Mouse (Mus musculus): ENCODE measurements around the gene Bcl2l14. TPM values are rescaled to one million over a fixed set of nuclear protein-coding genes. Genes with fewer than 3 reads are reported as not detected.

Gene Bcl2l14
- polyA plus RNA-seq, 1 experiment, result 1.1 TPM

DNA sequence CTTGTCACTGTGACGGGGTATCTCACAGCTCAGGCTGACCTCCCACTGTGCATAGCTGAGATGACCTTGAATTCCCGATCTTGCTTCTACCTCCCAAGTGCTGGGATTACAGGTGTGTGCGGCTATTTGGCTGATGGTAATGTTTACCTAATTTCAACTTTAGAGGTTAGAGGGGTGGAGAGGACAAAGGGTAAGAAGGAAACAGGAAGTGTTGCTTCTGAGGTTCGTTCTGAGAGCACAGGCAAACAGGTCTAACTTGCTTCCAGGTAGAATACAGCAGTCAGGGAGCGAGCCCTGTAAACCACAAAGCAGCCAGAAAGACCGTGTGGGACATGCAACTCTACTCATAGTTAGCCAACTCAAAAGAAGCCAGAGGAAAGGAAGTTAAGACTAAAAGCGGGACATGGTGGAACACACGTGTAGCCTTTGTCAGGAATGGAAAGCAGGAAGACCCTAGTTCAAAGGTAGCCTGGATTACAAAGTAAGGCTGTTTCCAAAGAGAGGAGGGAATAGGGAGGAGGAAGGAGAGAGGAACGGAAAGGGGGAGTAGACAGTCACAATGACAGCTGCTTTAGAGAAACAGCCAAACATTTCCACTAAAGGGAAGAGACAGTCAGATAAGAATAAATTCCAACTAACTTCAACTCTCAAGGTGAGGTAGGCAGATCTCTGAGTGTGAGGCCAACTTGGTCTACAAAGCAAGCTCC lies 47.2 kb downstream of the Bcl2l14 start:
- DNase-seq (ENCODE audit: low read depth), result no peak

DNA sequence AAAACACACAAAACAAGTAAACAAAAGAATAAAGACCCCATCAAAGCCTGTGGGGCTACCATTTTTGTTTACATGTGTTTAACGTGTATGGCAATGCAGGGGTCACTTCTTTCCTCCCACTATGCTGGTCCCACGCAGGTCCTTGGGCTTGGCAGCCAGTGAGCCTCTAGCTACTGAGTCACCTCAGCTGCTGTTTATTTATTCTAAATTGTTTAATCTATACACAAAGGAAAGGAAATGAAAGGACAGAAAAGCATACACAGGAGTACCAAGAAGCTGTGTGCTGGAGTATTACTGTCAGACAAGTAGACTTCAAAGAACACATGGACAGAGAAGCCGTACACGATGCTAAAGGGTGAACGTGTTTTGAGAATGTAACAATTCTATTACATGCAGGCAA lies 47.8 kb downstream of the Bcl2l14 start:
- no peak for DNase-seq (ENCODE audit: low read depth)

DNA sequence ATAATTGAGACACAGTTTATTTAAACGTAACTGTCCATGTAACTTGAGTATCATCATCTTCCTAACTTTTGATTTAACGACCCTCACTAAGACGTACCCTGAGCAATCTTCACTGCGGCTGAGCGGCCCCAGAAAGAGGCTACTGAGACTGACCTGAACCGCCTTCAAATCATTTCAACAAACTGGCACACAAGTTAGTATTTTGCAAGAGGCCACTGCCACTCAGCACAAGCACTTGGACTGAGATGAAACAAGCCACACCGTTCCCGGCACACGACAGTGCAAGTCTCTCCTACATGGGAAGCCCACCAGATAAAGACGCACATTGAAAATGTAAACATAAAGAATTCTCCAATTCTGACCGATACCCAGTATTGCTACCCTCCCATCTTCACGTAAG lies 52.3 kb downstream of the Bcl2l14 start:
- no peak for DNase-seq (ENCODE audit: low read depth)

DNA sequence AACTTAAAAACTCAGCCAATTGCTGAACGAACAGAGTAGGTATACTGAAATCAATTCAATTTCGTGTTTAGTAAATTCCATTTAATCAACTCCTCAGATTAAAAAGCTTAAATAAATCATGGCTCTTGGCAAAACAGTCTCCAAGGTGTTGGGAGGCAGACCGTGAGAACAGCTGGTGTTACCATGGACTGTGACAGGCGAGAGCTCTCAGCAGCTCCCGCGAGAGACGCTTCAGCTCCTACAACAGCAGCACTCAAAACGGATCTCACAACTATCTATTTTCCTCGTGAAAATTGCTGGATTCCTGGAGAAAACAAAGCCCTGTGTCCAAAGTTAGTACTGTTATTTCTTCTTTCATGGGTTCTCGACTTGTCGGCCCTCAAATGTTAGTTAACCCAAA lies 53.8 kb downstream of the Bcl2l14 start:
- no peak for DNase-seq (ENCODE audit: low read depth)

DNA sequence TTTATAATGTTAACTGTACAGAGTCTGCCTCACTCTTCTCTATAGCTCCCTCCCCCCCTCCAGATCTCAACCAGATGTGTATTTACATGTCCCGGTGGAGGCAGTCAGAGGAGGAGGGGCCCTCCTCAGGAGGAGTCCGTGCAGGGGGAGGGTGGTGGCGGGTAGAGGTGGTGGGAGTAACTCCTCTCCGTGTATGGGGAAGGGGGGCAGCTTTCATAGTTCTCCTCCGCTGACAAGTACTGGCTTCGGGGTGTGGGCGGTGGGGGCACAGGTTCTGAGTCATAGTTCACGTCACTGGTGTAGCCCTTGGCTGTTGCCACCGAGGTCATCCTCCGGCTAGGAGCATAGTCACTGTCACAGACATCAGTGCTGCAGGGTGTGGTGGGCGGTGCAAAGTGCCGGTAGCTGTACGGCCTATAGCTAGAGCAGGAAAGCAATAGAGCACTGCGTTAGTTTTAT lies 54.6 kb downstream of the Bcl2l14 start:
- DNase-seq (ENCODE audit: low read depth), result no peak

DNA sequence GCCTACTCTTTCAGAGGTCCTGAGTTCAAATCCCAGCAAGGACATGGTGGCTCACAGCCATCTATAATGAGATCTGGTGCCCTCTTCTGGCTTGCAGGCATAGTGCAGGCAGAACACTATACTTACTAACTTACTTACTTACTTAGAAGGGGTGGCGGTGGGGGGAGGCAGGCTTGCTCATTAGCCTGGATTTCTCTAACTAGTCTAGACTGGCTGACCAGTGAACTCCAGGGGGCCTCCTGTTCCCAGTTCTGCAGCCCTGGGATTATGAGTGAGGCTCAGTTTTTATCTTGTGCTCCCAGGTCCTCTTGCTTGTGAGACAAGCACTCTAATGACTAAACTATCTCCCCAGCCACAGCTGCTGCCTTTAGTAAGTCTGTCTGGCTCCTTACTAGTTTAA lies 58.0 kb downstream of the Bcl2l14 start:
- DNase-seq (ENCODE audit: low read depth), result no peak

DNA sequence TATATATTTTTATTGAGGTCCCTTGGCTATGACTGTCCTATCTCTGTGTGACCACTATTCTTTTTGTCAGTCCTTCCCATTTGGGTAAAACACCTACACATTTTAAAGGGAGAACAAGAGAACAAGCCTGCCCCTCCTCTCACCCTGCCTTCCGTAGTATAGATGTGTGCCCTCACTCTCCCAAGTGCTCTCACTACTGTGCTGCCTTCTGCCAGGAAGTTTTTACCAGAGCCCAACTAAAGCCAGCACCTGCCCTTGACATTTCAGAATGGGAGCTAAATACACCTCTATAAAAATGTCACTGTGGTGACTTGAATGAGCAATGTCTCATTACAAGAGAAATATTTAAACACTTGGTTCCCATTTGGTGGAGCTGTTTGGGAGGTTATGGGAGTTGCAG lies 62.3 kb downstream of the Bcl2l14 start:
- no peak for DNase-seq (ENCODE audit: low read depth)

DNA sequence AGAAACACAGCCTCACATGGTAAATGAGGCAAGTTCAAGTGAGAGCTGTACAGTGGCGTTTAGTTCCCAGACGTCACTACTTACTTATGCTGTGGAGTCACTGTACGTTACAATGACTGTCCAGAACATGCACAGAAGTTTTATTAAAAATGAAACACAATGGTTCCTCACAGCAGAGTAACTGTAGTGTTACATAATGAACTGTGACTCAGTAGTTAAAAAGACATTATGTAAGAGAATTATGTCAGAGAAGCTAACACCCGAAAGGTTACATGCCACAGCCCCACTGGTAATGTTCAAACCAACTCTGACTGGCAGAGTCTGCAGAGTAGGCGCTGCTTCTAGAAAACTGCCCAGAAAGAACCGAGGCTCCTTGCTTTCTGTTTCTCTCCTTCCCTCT lies 65.1 kb downstream of the Bcl2l14 start:
- DNase-seq (ENCODE audit: low read depth), result no peak

DNA sequence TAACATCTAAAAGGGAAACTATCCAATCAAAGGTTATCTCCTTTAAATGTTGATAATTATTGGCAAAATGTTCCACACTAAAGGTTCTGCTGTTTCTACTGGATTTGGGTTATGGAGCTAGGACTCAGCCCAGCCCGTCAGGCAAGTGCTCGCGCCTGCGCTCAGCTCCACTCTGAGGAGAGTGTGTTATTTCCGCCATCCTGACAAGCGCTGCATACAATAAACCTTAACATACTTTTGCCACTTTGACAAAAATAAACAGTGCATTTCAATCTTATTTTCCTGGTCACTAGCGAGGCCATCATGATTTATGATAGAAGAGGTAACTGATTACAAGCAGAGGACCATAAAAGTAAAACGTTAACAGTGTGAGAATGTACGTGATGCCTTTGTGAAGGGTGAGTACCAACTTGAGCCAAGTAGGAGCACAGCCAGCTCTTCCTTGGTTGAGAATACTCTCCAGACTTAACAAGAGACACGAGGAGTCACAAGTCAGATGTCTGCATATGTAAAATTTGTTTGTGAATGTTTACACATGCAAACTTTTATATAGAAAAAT lies 70.6 kb downstream of the Bcl2l14 start:
- DNase-seq (ENCODE audit: low read depth), result no peak

DNA sequence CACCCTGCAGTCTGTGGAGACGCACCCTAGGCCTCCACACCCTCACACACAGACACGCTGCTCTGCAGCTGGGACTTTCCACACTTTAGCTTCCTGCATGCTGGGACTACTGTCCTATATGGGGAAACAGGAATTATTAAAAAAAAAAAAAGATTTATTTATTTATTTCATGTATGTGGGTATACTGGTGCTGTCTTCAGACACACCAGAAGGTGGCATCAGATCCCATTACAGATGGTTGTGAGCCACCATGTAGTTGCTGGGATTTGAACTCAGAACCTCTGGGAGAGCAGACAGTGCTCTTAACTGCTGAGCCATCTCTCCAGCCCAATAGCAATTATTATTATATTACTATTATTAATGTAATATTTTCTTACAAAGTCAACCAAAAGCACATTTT lies 73.2 kb downstream of the Bcl2l14 start:
- DNase-seq (ENCODE audit: low read depth), result no peak

DNA sequence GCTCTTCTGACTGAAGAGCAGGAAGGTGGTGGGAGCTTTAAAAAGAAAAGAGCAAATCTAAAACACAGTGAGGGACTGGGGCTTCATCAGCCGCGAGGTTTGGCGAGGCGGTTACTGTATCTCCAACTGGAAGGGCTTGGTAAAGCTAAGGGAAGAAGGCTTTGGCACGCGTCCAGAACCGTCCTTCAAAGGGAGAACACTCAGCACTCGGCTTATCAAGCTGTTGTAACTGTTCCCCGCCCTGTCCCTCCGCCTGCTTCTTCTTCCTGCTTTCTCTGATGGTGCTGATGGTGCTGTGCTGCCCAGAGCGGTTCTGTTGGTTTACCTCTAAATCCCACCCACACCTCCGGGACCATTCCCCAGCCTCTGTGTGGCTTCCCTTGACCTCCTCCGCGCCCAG lies 74.7 kb downstream of the Bcl2l14 start:
- no peak for DNase-seq (ENCODE audit: low read depth)

DNA sequence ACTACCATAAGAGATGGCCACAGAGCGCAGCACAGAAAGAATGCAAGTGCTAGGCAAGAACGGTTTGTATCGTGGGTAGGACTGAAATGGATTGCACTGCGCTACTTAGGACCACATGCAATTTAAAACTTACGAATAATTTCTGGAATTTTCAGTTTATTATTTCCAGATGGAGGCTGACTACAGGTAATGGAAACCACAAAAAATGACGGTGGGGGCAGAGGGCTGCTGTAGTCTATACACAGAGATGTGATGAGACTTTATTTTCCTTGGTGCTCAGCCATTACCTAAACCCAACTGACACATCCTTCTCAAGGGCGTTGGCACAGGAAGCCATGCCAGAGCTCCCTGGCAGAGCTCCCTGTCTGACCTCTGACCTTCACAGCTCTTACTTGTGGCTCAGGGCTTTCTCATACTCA lies 77.0 kb downstream of the Bcl2l14 start:
- no peak for DNase-seq (ENCODE audit: low read depth)

DNA sequence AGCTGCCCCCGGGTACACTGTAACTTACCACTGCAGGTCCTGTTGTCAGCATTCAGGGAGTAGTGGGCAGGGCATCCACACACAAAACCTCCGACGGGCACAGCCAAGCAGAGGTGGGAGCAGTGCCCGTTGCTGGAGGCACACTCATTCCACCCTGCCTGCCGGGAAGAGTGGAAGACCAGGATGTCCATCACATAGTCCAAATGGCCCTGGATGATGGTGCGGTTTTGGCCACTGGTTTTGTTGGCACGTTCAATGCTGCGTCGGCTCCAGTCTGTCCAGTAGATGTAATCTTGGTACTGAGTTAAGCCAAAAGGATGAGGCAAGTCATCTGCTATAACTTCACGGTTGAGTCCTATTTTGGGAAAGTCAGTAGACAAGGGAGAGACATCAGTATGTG lies 83.4 kb downstream of the Bcl2l14 start:
- no peak for DNase-seq (ENCODE audit: low read depth)

DNA sequence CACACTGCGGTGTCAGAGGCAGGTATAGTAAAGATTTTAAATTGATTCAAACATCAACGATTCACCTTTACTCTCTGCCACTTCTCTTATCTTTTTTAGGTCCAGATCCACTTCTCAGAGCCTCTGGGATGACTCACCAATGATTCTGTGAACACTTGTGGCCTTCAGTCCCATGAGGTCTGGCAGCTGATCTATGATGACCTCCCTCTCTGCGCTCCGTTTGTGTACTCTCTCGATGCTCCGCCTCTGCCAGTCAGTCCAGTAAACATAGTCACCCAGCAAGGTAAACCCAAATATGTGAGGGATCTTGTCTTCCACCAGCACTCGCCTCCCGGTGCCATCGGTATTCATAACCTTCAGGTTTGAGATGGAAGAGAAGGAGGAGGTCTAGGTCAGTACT lies 90.2 kb downstream of the Bcl2l14 start:
- DNase-seq (ENCODE audit: low read depth), result no peak

Other genes starting within 250 kb of the Bcl2l14 start
- gene Lrp6, start 170.6 kb downstream of the Bcl2l14 start, polyA plus RNA-seq (2012; rRNA removed), result 27.3 and 31.6 TPM in 2 replicates
- 6.0 and 7.0 TPM in 2 replicates for gene Mansc1, start 236.2 kb downstream of the Bcl2l14 start, polyA plus RNA-seq (2012; rRNA removed)
- gene Borcs5, start 243.2 kb downstream of the Bcl2l14 start, polyA plus RNA-seq (2012; rRNA removed), result 16.5 and 16.8 TPM in 2 replicates